Mouse (Mus musculus): ENCODE measurements at regions not wholly inside any gene's neighbourhood (a gene's known extent, or its start where the extent isn't known, plus 50 kb on each side); places are given as distances from the start of the nearest gene placed in this dataset.
"Not testable (repeated sequence)": the region's sequence is repeated elsewhere in the genome, so short reads cannot be mapped to it uniquely, and the experiment has no call there.

GRCm38 (mm10) chr4:18349157-18349556 is 1256.1 kb upstream of the Gm12353 start:
- DNase-seq (ENCODE audit: low spot score in 2 of 2): no peak
- no peak for TF ChIP-seq CTCF (conservative IDR thresholded peaks at IDR 0.05)
- no peak overlapping the region for H3K4me3 ChIP-seq

GRCm38 (mm10) chr4:18365514-18365913 is 1239.7 kb upstream of the Gm12353 start:
- no peak for TF ChIP-seq CTCF (conservative IDR thresholded peaks at IDR 0.05)
- Histone ChIP-seq H3K27ac (peak overlapping the region; percentile 44; the same call in 1 of the 2 replicates), H3K4me3 (no peak overlapping the region)
- peak; percentile 15 to 47 for DNase-seq (ENCODE audit: low spot score in 2 of 2)

More at GRCm38 (mm10) chr4:18349157-18349556, 1256.1 kb upstream of the Gm12353 start:
- H3K27ac ChIP-seq: no peak overlapping the region

GRCm38 (mm10) chr4:18365916-18366315 is 1239.3 kb upstream of the Gm12353 start:
- peak; percentile 10 to 22 for DNase-seq (ENCODE audit: low spot score in 2 of 2)
- no peak overlapping the region for H3K4me3 ChIP-seq
- no peak for TF ChIP-seq CTCF (conservative IDR thresholded peaks at IDR 0.05)
- peak overlapping the region; percentile 44; the same call in 1 of the 2 replicates for H3K27ac ChIP-seq

- DNase-seq (ENCODE audit: low spot score in 2 of 2): no peak
- H3K27ac ChIP-seq: no peak overlapping the region
- no peak overlapping the region for H3K4me3 ChIP-seq
- TF ChIP-seq CTCF (conservative IDR thresholded peaks at IDR 0.05): no peak
These were observed 1210.3 kb upstream of the Gm12353 start for GRCm38 (mm10) chr4:18394815-18395521.

GRCm38 (mm10) chr4:18395528-18396128 is 1209.6 kb upstream of the Gm12353 start:
- H3K27ac ChIP-seq; H3K4me3 ChIP-seq; DNase-seq (ENCODE audit: low spot score in 2 of 2): not testable (repeated sequence)

- Histone ChIP-seq H3K27ac (no peak overlapping the region), H3K4me3 (no peak overlapping the region)
- DNase-seq (ENCODE audit: low spot score in 2 of 2): no peak
- TF ChIP-seq CTCF (conservative IDR thresholded peaks at IDR 0.05): no peak
These were observed 1194.9 kb upstream of the Gm12353 start for GRCm38 (mm10) chr4:18410338-18410737.

- H3K4me3 ChIP-seq: no peak overlapping the region
- DNase-seq (ENCODE audit: low spot score in 2 of 2): no peak
- TF ChIP-seq CTCF (conservative IDR thresholded peaks at IDR 0.05): no peak
- H3K27ac ChIP-seq: no peak overlapping the region
These were observed 1163.9 kb upstream of the Gm12353 start for GRCm38 (mm10) chr4:18441385-18441784.

- TF ChIP-seq CTCF (conservative IDR thresholded peaks at IDR 0.05): no peak
- Histone ChIP-seq H3K4me3 (no peak overlapping the region), H3K27ac (no peak overlapping the region)
- DNase-seq (ENCODE audit: low spot score in 2 of 2): no peak
These were observed 1160.8 kb upstream of the Gm12353 start for GRCm38 (mm10) chr4:18444284-18445004.

GRCm38 (mm10) chr4:18461641-18462040 is 1143.6 kb upstream of the Gm12353 start:
- no peak for DNase-seq (ENCODE audit: low spot score in 2 of 2)
- Histone ChIP-seq H3K27ac (no peak overlapping the region), H3K4me3 (no peak overlapping the region)
- TF ChIP-seq CTCF (conservative IDR thresholded peaks at IDR 0.05): no peak

- not testable (repeated sequence) for H3K27ac ChIP-seq; DNase-seq (ENCODE audit: low spot score in 2 of 2); H3K4me3 ChIP-seq
These were observed 1137.0 kb upstream of the Gm12353 start for GRCm38 (mm10) chr4:18468271-18468670.

GRCm38 (mm10) chr4:18469534-18469933 is 1135.7 kb upstream of the Gm12353 start:
- TF ChIP-seq CTCF (conservative IDR thresholded peaks at IDR 0.05): no peak
- H3K27ac ChIP-seq: no peak overlapping the region
- H3K4me3 ChIP-seq: no peak overlapping the region
- DNase-seq (ENCODE audit: low spot score in 2 of 2): no peak
